Mouse (Mus musculus) thymus, adult 2 months (tissue): Measurements from ENCODE around the gene Hnrnpa1. TPM values are rescaled to one million over a fixed set of nuclear protein-coding genes. Genes with fewer than 3 reads are reported as not detected.
A peak's percentile ranks its signal among the peaks of the same experiment; 100 is the strongest.
"Not testable (repeated sequence)": the region's sequence is repeated elsewhere in the genome, so short reads cannot be mapped to it uniquely, and the experiment has no call there.

Experiments
- DNase-seq: peaks from one replicate; pipeline ENCODE4 v3.0.0; 2021
- H3K27ac ChIP-seq: fragments of 200-500 bp; 2 replicates; pipeline ENCODE4 v1.5.1; 2012; ENCODE audit warnings: low read length, control low read depth; ENCODE audit not compliant: control insufficient read depth, insufficient read depth
- H3K27me3 ChIP-seq: fragments of 200-500 bp; 2 replicates; pipeline ENCODE4 v1.6.1; 2012; ENCODE audit warnings: mild to moderate bottlenecking, low read length, moderate library complexity, mixed read lengths; ENCODE audit not compliant: control insufficient read depth, insufficient read depth
- H3K36me3 ChIP-seq: fragments of 200-500 bp; 2 replicates; pipeline ENCODE4 v1.6.1; 2012; ENCODE audit warnings: mild to moderate bottlenecking, low read length, moderate library complexity; ENCODE audit not compliant: control insufficient read depth, insufficient read depth
- H3K4me1 ChIP-seq: fragments of 200-500 bp; replicated peaks from 2 replicates; pipeline ENCODE4 v1.6.1; 2012; ENCODE audit warnings: low read length; ENCODE audit not compliant: control insufficient read depth, insufficient read depth
- H3K4me3 ChIP-seq: fragments of 200-500 bp; 2 replicates; pipeline ENCODE4 v1.5.1; 2012; ENCODE audit warnings: mild to moderate bottlenecking, low read length, control low read depth, moderate library complexity; ENCODE audit not compliant: control insufficient read depth, insufficient read depth
- CTCF ChIP-seq: fragments of 200-500 bp; IDR thresholded peaks from 2 replicates; pipeline ENCODE4 v1.5.1; 2012; ENCODE audit warnings: mild to moderate bottlenecking, control low read depth, low read length, moderate library complexity, borderline replicate concordance; ENCODE audit not compliant: control insufficient read depth, poor library complexity, insufficient read depth; ENCODE audit errors: extremely low read depth
- POLR2A ChIP-seq: fragments of 200-500 bp; IDR thresholded peaks from 2 replicates; pipeline ENCODE4 v1.6.1; 2012; ENCODE audit warnings: mild to moderate bottlenecking, low read length, control low read depth, moderate library complexity; ENCODE audit not compliant: control insufficient read depth, poor library complexity, insufficient read depth; ENCODE audit errors: extremely low read depth
- WGBS: fragments of 180-500 bp; shearing (Covaris S2); methylation state at CpG from one replicate; pipeline ENCODE4 v1.1.7; 2018; 5-methylcytosine and 5-hydroxymethylcytosine counted together
- polyA plus RNA-seq: library from polyadenylated mRNA; depleted of rRNA; stranded (reverse); fragments of >200 nt; gene quantifications from 2 replicates; pipeline ENCODE4 v1.2.3, GENCODE M21; 2012

Hnrnpa1 gene
- polyA plus RNA-seq, 1 experiment, result 155 TPM

- no peaks in the 10 kb centered on the region for H3K27me3 ChIP-seq
- whole genome bisulfite sequencing, result 93% methylated on average over 3 of the region's 3 CpGs
Observed at GRCm38 (mm10) chr15:103227022-103227421, 13.2 kb upstream of the Hnrnpa1 start.

GRCm38 (mm10) chr15:103227572-103227971 lies 12.7 kb upstream of the Hnrnpa1 start:
- Histone ChIP-seq H3K4me3 (no peak overlapping the region), H3K4me1 (no peaks in the 10 kb centered on the region), H3K36me3 (no peaks in the 10 kb centered on the region), H3K27me3 (no peaks in the 10 kb centered on the region), H3K27ac (no peak overlapping the region)
- no peak for DNase-seq
- 92% methylated on average over 2 of the region's 2 CpGs for WGBS
- no peak for TF ChIP-seq CTCF
- TF ChIP-seq POLR2A, result no peak

More at GRCm38 (mm10) chr15:103227022-103227421, 13.2 kb upstream of the Hnrnpa1 start:
- Histone ChIP-seq H3K36me3 (no peaks in the 10 kb centered on the region), H3K27ac (no peak overlapping the region), H3K4me1 (no peaks in the 10 kb centered on the region), H3K4me3 (no peak overlapping the region)
- no peak for DNase-seq
- TF ChIP-seq CTCF, result no peak
- TF ChIP-seq POLR2A, result no peak

GRCm38 (mm10) chr15:103228904-103229303 lies 11.3 kb upstream of the Hnrnpa1 start:
- Histone ChIP-seq H3K27me3 (no peaks in the 10 kb centered on the region), H3K27ac (no peak overlapping the region), H3K4me1 (no peaks in the 10 kb centered on the region), H3K36me3 (no peaks in the 10 kb centered on the region), H3K4me3 (no peak overlapping the region)
- TF ChIP-seq POLR2A, result no peak
- TF ChIP-seq CTCF, result no peak
- 85% methylated on average over 2 of the region's 2 CpGs for whole genome bisulfite sequencing
- no peak for DNase-seq

- no peaks in the 10 kb centered on the region for H3K36me3 ChIP-seq
- TF ChIP-seq POLR2A, result no peak
- no peak for TF ChIP-seq CTCF
- DNase-seq, result no peak
- H3K27me3 ChIP-seq, result no peaks in the 10 kb centered on the region
- H3K27ac ChIP-seq, result no peak overlapping the region
- H3K4me1 ChIP-seq, result no peaks in the 10 kb centered on the region
- no peak overlapping the region for H3K4me3 ChIP-seq
- WGBS, result 95% methylated on average over 2 of the region's 2 CpGs
Observed at GRCm38 (mm10) chr15:103233119-103233518, 7.1 kb upstream of the Hnrnpa1 start.

GRCm38 (mm10) chr15:103237295-103237694 lies 2.9 kb upstream of the Hnrnpa1 start:
- TF ChIP-seq CTCF (no peak), POLR2A (no peak)
- no peak for DNase-seq
- Histone ChIP-seq H3K4me1 (peaks cover 4% of the 10 kb centered on the region), H3K36me3 (peaks cover 11% of the 10 kb centered on the region), H3K4me3 (no peak overlapping the region), H3K27ac (no peak overlapping the region), H3K27me3 (no peaks in the 10 kb centered on the region)
- WGBS, result 85% methylated on average over 7 of the region's 7 CpGs

- peaks cover 28% of the 10 kb centered on the region for H3K36me3 ChIP-seq
- WGBS, result under 1% methylated on average over 26 of the region's 26 CpGs
Observed at GRCm38 (mm10) chr15:103239130-103239684, 1.0 kb upstream of the Hnrnpa1 start.

GRCm38 (mm10) chr15:103239685-103240159 lies 510 bp upstream of the Hnrnpa1 start, which contains the start of gene Cbx5:
Gene Cbx5, minus strand, starts transcription at chr15:103239816.
- peak within 1 kb of the TSS; percentile 84 for H3K4me3 ChIP-seq
- peaks cover 28% of the 10 kb centered on the region for H3K36me3 ChIP-seq

More at GRCm38 (mm10) chr15:103239130-103239684, 1.0 kb upstream of the Hnrnpa1 start:
- H3K27me3 ChIP-seq, result no peaks in the 10 kb centered on the region
- H3K27ac ChIP-seq, result peak overlapping the region; percentile 84
- TF ChIP-seq POLR2A, result no peak
- TF ChIP-seq CTCF, result peak; percentile 27; the same call in 1 of the 2 replicates
- peaks cover 8% of the 10 kb centered on the region for H3K4me1 ChIP-seq
- H3K4me3 ChIP-seq, result peak overlapping the region; percentile 83
- peak; percentile 91 for DNase-seq

GRCm38 (mm10) chr15:103241071-103242018 lies 1.1 kb downstream of the Hnrnpa1 start:
- not testable (repeated sequence) for DNase-seq, H3K4me1 ChIP-seq, H3K27me3 ChIP-seq
- Histone ChIP-seq H3K4me3 (peak overlapping the region; percentile 84), H3K36me3 (peaks cover 44% of the 10 kb centered on the region), H3K27ac (peak overlapping the region; percentile 93)
- WGBS, result 1% methylated on average over 12 of the region's 12 CpGs

More at GRCm38 (mm10) chr15:103239685-103240159, 510 bp upstream of the Hnrnpa1 start, which contains the start of gene Cbx5:
- Histone ChIP-seq H3K27ac (peak within 1 kb of the TSS; percentile 93), H3K27me3 (no peaks in the 10 kb centered on the region), H3K4me1 (peaks cover 8% of the 10 kb centered on the region)
- DNase-seq, result peak; percentile 95
- TF ChIP-seq POLR2A (peak; percentile 57; the same call in 1 of the 2 replicates), CTCF (no peak)
- under 1% methylated on average over 39 of the region's 39 CpGs for WGBS
